Mouse (Mus musculus): ENCODE results near the gene Dse.
A peak's percentile ranks its signal among the peaks of the same experiment; 100 is the strongest.

Gene Dse

GRCm38 (mm10) chr10:34127392-34128378 is 79.8 kb downstream of the Dse start, which contains the start of gene Calhm6:
Gene Calhm6, minus strand, starts transcription at chr10:34127984.
- peak; percentile 55 for DNase-seq

GRCm38 (mm10) chr10:34118421-34118820 is 89.1 kb downstream of the Dse start:
- DNase-seq: no peak

GRCm38 (mm10) chr10:34117770-34118169 is 89.7 kb downstream of the Dse start:
- DNase-seq: no peak

GRCm38 (mm10) chr10:34117131-34117530 is 90.4 kb downstream of the Dse start:
- DNase-seq: no peak

- no peak for DNase-seq
Measured at GRCm38 (mm10) chr10:34111964-34112738, 95.4 kb downstream of the Dse start.

GRCm38 (mm10) chr10:34110863-34111465 is 96.6 kb downstream of the Dse start:
- DNase-seq: peak; percentile 35

Data from thymus, postnatal 25 days (tissue).